Mouse (Mus musculus): ENCODE measurements around the gene Sema6b. TPM values are rescaled to one million over a fixed set of nuclear protein-coding genes. Genes with fewer than 3 reads are reported as not detected.

Gene Sema6b
- polyA plus RNA-seq, 1 experiment from 2014 or later: 4.3 TPM

GRCm38 (mm10) chr17:56139355-56139754, 788 bp downstream of the Sema6b start:
- DNase-seq (ENCODE audit: low spot score) (no peak), ATAC-seq (ENCODE audit: low read depth) (no peak)
- 25% methylated on average over 4 of the region's 21 CpGs for WGBS
- Histone ChIP-seq H3K36me3 (ENCODE audit: control insufficient read depth, insufficient read depth, low read length) (no peaks in the 10 kb centered on the region), H3K4me3 (ENCODE audit: low read depth, low read length) (peak overlapping the region; percentile 80), H3K27ac (replicated peaks; ENCODE audit: low read depth, low read length) (no peak overlapping the region), H3K4me1 (ENCODE audit: control insufficient read depth, insufficient read depth, low read length) (peaks cover 13% of the 10 kb centered on the region), H3K9ac (ENCODE audit: low read depth, low read length) (peak overlapping the region; percentile 72), H3K9me3 (ENCODE audit: control insufficient read depth, low read length) (no peaks in the 10 kb centered on the region), H3K4me2 (ENCODE audit: low read depth, low read length) (peak overlapping the region; percentile 98), H3K27me3 (replicated peaks; ENCODE audit: control insufficient read depth, insufficient read depth, low read length) (peaks cover 44% of the 10 kb centered on the region)

GRCm38 (mm10) chr17:56137839-56138613, 2.1 kb downstream of the Sema6b start:
- peak overlapping the region; percentile 98 for H3K4me2 ChIP-seq (ENCODE audit: low read depth, low read length)
- H3K9me3 ChIP-seq (ENCODE audit: control insufficient read depth, low read length): no peaks in the 10 kb centered on the region
- H3K36me3 ChIP-seq (ENCODE audit: control insufficient read depth, insufficient read depth, low read length): no peaks in the 10 kb centered on the region
- WGBS: 17% methylated on average over 25 of the region's 25 CpGs
- H3K27me3 ChIP-seq (replicated peaks; ENCODE audit: control insufficient read depth, insufficient read depth, low read length): peaks cover 40% of the 10 kb centered on the region
- ATAC-seq (ENCODE audit: low read depth) (no peak), DNase-seq (ENCODE audit: low spot score) (no peak)
- H3K4me3 ChIP-seq (ENCODE audit: low read depth, low read length): peak overlapping the region; percentile 80; the same call in 1 of the 2 replicates
- H3K27ac ChIP-seq (replicated peaks; ENCODE audit: low read depth, low read length): no peak overlapping the region
- peaks cover 18% of the 10 kb centered on the region for H3K4me1 ChIP-seq (ENCODE audit: control insufficient read depth, insufficient read depth, low read length)
- peak overlapping the region; percentile 54 for H3K9ac ChIP-seq (ENCODE audit: low read depth, low read length)

GRCm38 (mm10) chr17:56136558-56136957, 3.6 kb downstream of the Sema6b start:
- H3K4me2 ChIP-seq (ENCODE audit: low read depth, low read length): no peak overlapping the region
- H3K36me3 ChIP-seq (ENCODE audit: control insufficient read depth, insufficient read depth, low read length): no peaks in the 10 kb centered on the region
- H3K9ac ChIP-seq (ENCODE audit: low read depth, low read length): no peak overlapping the region
- DNase-seq (ENCODE audit: low spot score) (no peak), ATAC-seq (ENCODE audit: low read depth) (no peak)
- no peaks in the 10 kb centered on the region for H3K9me3 ChIP-seq (ENCODE audit: control insufficient read depth, low read length)
- no peak overlapping the region for H3K4me3 ChIP-seq (ENCODE audit: low read depth, low read length)
- no peak overlapping the region for H3K27ac ChIP-seq (replicated peaks; ENCODE audit: low read depth, low read length)
- H3K4me1 ChIP-seq (ENCODE audit: control insufficient read depth, insufficient read depth, low read length): peaks cover 14% of the 10 kb centered on the region; the same call in 1 of the 2 replicates
- H3K27me3 ChIP-seq (replicated peaks; ENCODE audit: control insufficient read depth, insufficient read depth, low read length): peaks cover 30% of the 10 kb centered on the region
- WGBS: 86% methylated on average over 7 of the region's 7 CpGs

GRCm38 (mm10) chr17:56134463-56134971, 5.6 kb downstream of the Sema6b start:
- Histone ChIP-seq H3K27ac (replicated peaks; ENCODE audit: low read depth, low read length) (no peak overlapping the region; the same call in 1 of the 2 replicates), H3K9ac (ENCODE audit: low read depth, low read length) (peak overlapping the region; percentile 47; the same call in 1 of the 2 replicates), H3K4me2 (ENCODE audit: low read depth, low read length) (peak overlapping the region; percentile 62), H3K27me3 (replicated peaks; ENCODE audit: control insufficient read depth, insufficient read depth, low read length) (peaks cover 9% of the 10 kb centered on the region), H3K4me3 (ENCODE audit: low read depth, low read length) (peak overlapping the region; percentile 33), H3K4me1 (ENCODE audit: control insufficient read depth, insufficient read depth, low read length) (peaks cover 12% of the 10 kb centered on the region; the same call in 1 of the 2 replicates), H3K9me3 (ENCODE audit: control insufficient read depth, low read length) (no peaks in the 10 kb centered on the region), H3K36me3 (ENCODE audit: control insufficient read depth, insufficient read depth, low read length) (no peaks in the 10 kb centered on the region)
- WGBS: 3% methylated on average over 25 of the region's 27 CpGs
- peak; percentile 23; the same call in 1 of the 2 replicates for ATAC-seq (ENCODE audit: low read depth)
- no peak for DNase-seq (ENCODE audit: low spot score)

- Histone ChIP-seq H3K4me3 (ENCODE audit: low read depth, low read length) (peak overlapping the region; percentile 33), H3K9me3 (ENCODE audit: control insufficient read depth, low read length) (no peaks in the 10 kb centered on the region), H3K36me3 (ENCODE audit: control insufficient read depth, insufficient read depth, low read length) (no peaks in the 10 kb centered on the region), H3K27ac (replicated peaks; ENCODE audit: low read depth, low read length) (peak overlapping the region; percentile 19), H3K9ac (ENCODE audit: low read depth, low read length) (no peak overlapping the region), H3K4me2 (ENCODE audit: low read depth, low read length) (peak overlapping the region; percentile 62), H3K27me3 (replicated peaks; ENCODE audit: control insufficient read depth, insufficient read depth, low read length) (peaks cover 1% of the 10 kb centered on the region; the same call in 1 of the 2 replicates), H3K4me1 (ENCODE audit: control insufficient read depth, insufficient read depth, low read length) (peaks cover 9% of the 10 kb centered on the region; the same call in 1 of the 2 replicates)
- DNase-seq (ENCODE audit: low spot score): peak; percentile 51
- 19% methylated on average over 17 of the region's 21 CpGs for WGBS
- ATAC-seq (ENCODE audit: low read depth): peak; percentile 32
Observed at GRCm38 (mm10) chr17:56133457-56134363, 6.4 kb downstream of the Sema6b start.

- ATAC-seq (ENCODE audit: low read depth) (no peak), DNase-seq (ENCODE audit: low spot score) (no peak)
- Histone ChIP-seq H3K9ac (ENCODE audit: low read depth, low read length) (no peak overlapping the region), H3K4me3 (ENCODE audit: low read depth, low read length) (no peak overlapping the region), H3K4me1 (ENCODE audit: control insufficient read depth, insufficient read depth, low read length) (peaks cover 9% of the 10 kb centered on the region; the same call in 1 of the 2 replicates), H3K27ac (replicated peaks; ENCODE audit: low read depth, low read length) (no peak overlapping the region), H3K9me3 (ENCODE audit: control insufficient read depth, low read length) (no peaks in the 10 kb centered on the region), H3K36me3 (ENCODE audit: control insufficient read depth, insufficient read depth, low read length) (no peaks in the 10 kb centered on the region), H3K27me3 (replicated peaks; ENCODE audit: control insufficient read depth, insufficient read depth, low read length) (no peaks in the 10 kb centered on the region), H3K4me2 (ENCODE audit: low read depth, low read length) (no peak overlapping the region)
- WGBS: 5% methylated on average over 14 of the region's 14 CpGs
Observed at GRCm38 (mm10) chr17:56132661-56133060, 7.5 kb downstream of the Sema6b start.

- Histone ChIP-seq H3K9ac (ENCODE audit: low read depth, low read length) (no peak overlapping the region), H3K27me3 (replicated peaks; ENCODE audit: control insufficient read depth, insufficient read depth, low read length) (no peaks in the 10 kb centered on the region), H3K4me3 (ENCODE audit: low read depth, low read length) (no peak overlapping the region), H3K36me3 (ENCODE audit: control insufficient read depth, insufficient read depth, low read length) (no peaks in the 10 kb centered on the region), H3K4me2 (ENCODE audit: low read depth, low read length) (no peak overlapping the region), H3K27ac (replicated peaks; ENCODE audit: low read depth, low read length) (no peak overlapping the region), H3K9me3 (ENCODE audit: control insufficient read depth, low read length) (no peaks in the 10 kb centered on the region), H3K4me1 (ENCODE audit: control insufficient read depth, insufficient read depth, low read length) (peaks cover 9% of the 10 kb centered on the region; the same call in 1 of the 2 replicates)
- no peak for DNase-seq (ENCODE audit: low spot score)
- WGBS: 44% methylated on average over 7 of the region's 7 CpGs
- no peak for ATAC-seq (ENCODE audit: low read depth)
Observed at GRCm38 (mm10) chr17:56131814-56132213, 8.3 kb downstream of the Sema6b start.

- H3K36me3 ChIP-seq (ENCODE audit: control insufficient read depth, insufficient read depth, low read length): no peaks in the 10 kb centered on the region
- DNase-seq (ENCODE audit: low spot score) (no peak), ATAC-seq (ENCODE audit: low read depth) (no peak)
- no peak overlapping the region for H3K4me3 ChIP-seq (ENCODE audit: low read depth, low read length)
- H3K9me3 ChIP-seq (ENCODE audit: control insufficient read depth, low read length): no peaks in the 10 kb centered on the region
- no peak overlapping the region for H3K4me2 ChIP-seq (ENCODE audit: low read depth, low read length)
- H3K27ac ChIP-seq (replicated peaks; ENCODE audit: low read depth, low read length): no peak overlapping the region
- H3K9ac ChIP-seq (ENCODE audit: low read depth, low read length): no peak overlapping the region
- WGBS: 96% methylated on average over 10 of the region's 10 CpGs
- H3K4me1 ChIP-seq (ENCODE audit: control insufficient read depth, insufficient read depth, low read length): peaks cover 9% of the 10 kb centered on the region; the same call in 1 of the 2 replicates
- H3K27me3 ChIP-seq (replicated peaks; ENCODE audit: control insufficient read depth, insufficient read depth, low read length): no peaks in the 10 kb centered on the region
Observed at GRCm38 (mm10) chr17:56131136-56131535, 9.0 kb downstream of the Sema6b start.

Measured in embryonic facial prominence, embryonic 14.5 days (tissue).